Mouse (Mus musculus): ENCODE data around the gene BC030870.

- TF ChIP-seq CTCF (IDR thresholded peaks at IDR 0.05; ENCODE audit: low read depth) = no peak
- TF ChIP-seq EP300 (IDR thresholded peaks at IDR 0.05; ENCODE audit: low read depth) = no peak
Measured at GRCm38 (mm10) chr8:65056722-65057121, 72.6 kb downstream of the BC030870 start.

Measured in heart, postnatal 0 days (tissue).